Mouse (Mus musculus): ENCODE results near the gene Serinc5. TPM values are rescaled to one million over a fixed set of nuclear protein-coding genes. Genes with fewer than 3 reads are reported as not detected.

The Serinc5 gene
- polyA plus RNA-seq, 1 experiment = 24.3 TPM

GRCm38 (mm10) chr13:92693866-92694550 is 83.1 kb downstream of the Serinc5 start:
- Histone ChIP-seq H3K27ac (ENCODE audit: insufficient read depth, low read depth, low read length) (no peak overlapping the region), H3K27me3 (ENCODE audit: control insufficient read depth, insufficient read depth, low read length) (no peaks in the 10 kb centered on the region), H3K4me1 (ENCODE audit: control insufficient read depth, insufficient read depth, insufficient read length, low read length) (no peaks in the 10 kb centered on the region), H3K36me3 (ENCODE audit: control insufficient read depth, insufficient read depth, low read length) (peaks cover 4% of the 10 kb centered on the region; the same call in 1 of the 2 replicates), H3K4me3 (ENCODE audit: low read depth, low read length) (no peak overlapping the region)
- no peak for TF ChIP-seq POLR2A (IDR thresholded peaks at IDR 0.05; ENCODE audit: low read depth, low read length)
- TF ChIP-seq CTCF (IDR thresholded peaks at IDR 0.05; ENCODE audit: extremely low read depth, insufficient read length, insufficient replicate concordance, low read depth, low read length) = no peak
- 73% methylated on average over 10 of the region's 10 CpGs for WGBS

GRCm38 (mm10) chr13:92696491-92696939 is 85.6 kb downstream of the Serinc5 start:
- Histone ChIP-seq H3K4me1 (ENCODE audit: control insufficient read depth, insufficient read depth, insufficient read length, low read length) (no peaks in the 10 kb centered on the region), H3K4me3 (ENCODE audit: low read depth, low read length) (no peak overlapping the region), H3K27ac (ENCODE audit: insufficient read depth, low read depth, low read length) (no peak overlapping the region), H3K27me3 (ENCODE audit: control insufficient read depth, insufficient read depth, low read length) (no peaks in the 10 kb centered on the region), H3K36me3 (ENCODE audit: control insufficient read depth, insufficient read depth, low read length) (peaks cover 7% of the 10 kb centered on the region; the same call in 1 of the 2 replicates)
- 65% methylated on average over 5 of the region's 5 CpGs for WGBS
- TF ChIP-seq CTCF (IDR thresholded peaks at IDR 0.05; ENCODE audit: extremely low read depth, insufficient read length, insufficient replicate concordance, low read depth, low read length) = no peak
- no peak for TF ChIP-seq POLR2A (IDR thresholded peaks at IDR 0.05; ENCODE audit: low read depth, low read length)

GRCm38 (mm10) chr13:92697141-92697540 is 86.2 kb downstream of the Serinc5 start:
- no peak overlapping the region for H3K27ac ChIP-seq (ENCODE audit: insufficient read depth, low read depth, low read length)
- H3K4me3 ChIP-seq (ENCODE audit: low read depth, low read length) = no peak overlapping the region
- 68% methylated on average over 4 of the region's 4 CpGs for WGBS
- no peaks in the 10 kb centered on the region for H3K4me1 ChIP-seq (ENCODE audit: control insufficient read depth, insufficient read depth, insufficient read length, low read length)
- TF ChIP-seq CTCF (IDR thresholded peaks at IDR 0.05; ENCODE audit: extremely low read depth, insufficient read length, insufficient replicate concordance, low read depth, low read length) (no peak), POLR2A (IDR thresholded peaks at IDR 0.05; ENCODE audit: low read depth, low read length) (no peak)
- peaks cover 8% of the 10 kb centered on the region; the same call in 1 of the 2 replicates for H3K36me3 ChIP-seq (ENCODE audit: control insufficient read depth, insufficient read depth, low read length)
- H3K27me3 ChIP-seq (ENCODE audit: control insufficient read depth, insufficient read depth, low read length) = no peaks in the 10 kb centered on the region

GRCm38 (mm10) chr13:92698781-92699180 is 87.9 kb downstream of the Serinc5 start:
- Histone ChIP-seq H3K27ac (ENCODE audit: insufficient read depth, low read depth, low read length) (no peak overlapping the region), H3K36me3 (ENCODE audit: control insufficient read depth, insufficient read depth, low read length) (peaks cover 8% of the 10 kb centered on the region; the same call in 1 of the 2 replicates), H3K4me1 (ENCODE audit: control insufficient read depth, insufficient read depth, insufficient read length, low read length) (no peaks in the 10 kb centered on the region), H3K27me3 (ENCODE audit: control insufficient read depth, insufficient read depth, low read length) (no peaks in the 10 kb centered on the region), H3K4me3 (ENCODE audit: low read depth, low read length) (no peak overlapping the region)
- WGBS = 92% methylated on average over 9 of the region's 9 CpGs
- TF ChIP-seq POLR2A (IDR thresholded peaks at IDR 0.05; ENCODE audit: low read depth, low read length) = no peak
- TF ChIP-seq CTCF (IDR thresholded peaks at IDR 0.05; ENCODE audit: extremely low read depth, insufficient read length, insufficient replicate concordance, low read depth, low read length) = no peak

GRCm38 (mm10) chr13:92699395-92699794 is 88.5 kb downstream of the Serinc5 start:
- Histone ChIP-seq H3K27me3 (ENCODE audit: control insufficient read depth, insufficient read depth, low read length) (no peaks in the 10 kb centered on the region), H3K4me3 (ENCODE audit: low read depth, low read length) (no peak overlapping the region), H3K36me3 (ENCODE audit: control insufficient read depth, insufficient read depth, low read length) (peaks cover 7% of the 10 kb centered on the region; the same call in 1 of the 2 replicates), H3K4me1 (ENCODE audit: control insufficient read depth, insufficient read depth, insufficient read length, low read length) (no peaks in the 10 kb centered on the region), H3K27ac (ENCODE audit: insufficient read depth, low read depth, low read length) (no peak overlapping the region)
- WGBS = 77% methylated on average over 6 of the region's 6 CpGs
- no peak for TF ChIP-seq POLR2A (IDR thresholded peaks at IDR 0.05; ENCODE audit: low read depth, low read length)
- no peak for TF ChIP-seq CTCF (IDR thresholded peaks at IDR 0.05; ENCODE audit: extremely low read depth, insufficient read length, insufficient replicate concordance, low read depth, low read length)

GRCm38 (mm10) chr13:92702035-92702434 is 91.1 kb downstream of the Serinc5 start:
- H3K27ac ChIP-seq (ENCODE audit: insufficient read depth, low read depth, low read length) = no peak overlapping the region
- 82% methylated on average over 5 of the region's 5 CpGs for WGBS
- H3K4me3 ChIP-seq (ENCODE audit: low read depth, low read length) = no peak overlapping the region
- no peaks in the 10 kb centered on the region for H3K4me1 ChIP-seq (ENCODE audit: control insufficient read depth, insufficient read depth, insufficient read length, low read length)
- peaks cover 11% of the 10 kb centered on the region for H3K36me3 ChIP-seq (ENCODE audit: control insufficient read depth, insufficient read depth, low read length)
- no peaks in the 10 kb centered on the region for H3K27me3 ChIP-seq (ENCODE audit: control insufficient read depth, insufficient read depth, low read length)
- TF ChIP-seq POLR2A (IDR thresholded peaks at IDR 0.05; ENCODE audit: low read depth, low read length) (no peak), CTCF (IDR thresholded peaks at IDR 0.05; ENCODE audit: extremely low read depth, insufficient read length, insufficient replicate concordance, low read depth, low read length) (no peak)

GRCm38 (mm10) chr13:92703241-92704027 is 92.5 kb downstream of the Serinc5 start:
- no peaks in the 10 kb centered on the region for H3K27me3 ChIP-seq (ENCODE audit: control insufficient read depth, insufficient read depth, low read length)
- H3K4me3 ChIP-seq (ENCODE audit: low read depth, low read length) = no peak overlapping the region
- no peak overlapping the region for H3K27ac ChIP-seq (ENCODE audit: insufficient read depth, low read depth, low read length)
- WGBS = 82% methylated on average over 8 of the region's 8 CpGs
- TF ChIP-seq POLR2A (IDR thresholded peaks at IDR 0.05; ENCODE audit: low read depth, low read length) (no peak), CTCF (IDR thresholded peaks at IDR 0.05; ENCODE audit: extremely low read depth, insufficient read length, insufficient replicate concordance, low read depth, low read length) (no peak)
- H3K36me3 ChIP-seq (ENCODE audit: control insufficient read depth, insufficient read depth, low read length) = peaks cover 16% of the 10 kb centered on the region
- H3K4me1 ChIP-seq (ENCODE audit: control insufficient read depth, insufficient read depth, insufficient read length, low read length) = no peaks in the 10 kb centered on the region; the same call in 1 of the 2 replicates

Data from small intestine, adult 2 months (tissue).